Mouse (Mus musculus): Measurements from ENCODE around the gene Atxn7l3. TPM values are rescaled to one million over a fixed set of nuclear protein-coding genes. Genes with fewer than 3 reads are reported as not detected.

Atxn7l3 gene
- polyA plus RNA-seq, 1 experiment = 38.8 TPM

DNA sequence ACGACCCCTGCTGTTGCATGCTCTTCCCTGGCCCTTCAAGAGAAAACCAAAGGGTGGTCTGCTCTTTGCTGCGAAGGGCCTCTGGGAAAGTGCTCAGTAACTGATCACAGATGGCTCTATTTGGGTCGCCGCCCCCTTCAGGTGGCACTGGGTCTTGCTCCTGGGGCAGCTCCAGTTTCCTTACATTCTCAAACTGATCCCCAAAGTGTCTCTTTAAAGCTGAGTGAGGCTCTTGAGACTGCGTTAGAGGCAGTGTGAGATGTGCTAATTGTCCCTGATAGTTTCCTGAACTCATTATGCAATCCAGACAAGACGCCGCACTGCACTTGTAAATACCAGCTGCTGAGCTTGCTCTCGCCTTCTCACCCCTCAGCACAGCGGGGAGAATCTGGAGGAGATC, 38.9 kb downstream of the Atxn7l3 start:
- no peak for DNase-seq
- Histone ChIP-seq H3K4me1 (ENCODE audit: control insufficient read depth, insufficient read depth, low read length) (no peaks in the 10 kb centered on the region), H3K4me3 (replicated peaks; ENCODE audit: extremely low read depth, low read depth, low read length) (no peak overlapping the region)
- WGBS = 47% methylated on average over 9 of the region's 9 CpGs
- TF ChIP-seq CTCF (IDR thresholded peaks at IDR 0.05; ENCODE audit: insufficient read depth, low read length) (peak; percentile 19; the same call in 1 of the 2 replicates), POLR2A (IDR thresholded peaks at IDR 0.05; ENCODE audit: borderline replicate concordance, extremely low read depth, low read depth, low read length) (no peak)

DNA sequence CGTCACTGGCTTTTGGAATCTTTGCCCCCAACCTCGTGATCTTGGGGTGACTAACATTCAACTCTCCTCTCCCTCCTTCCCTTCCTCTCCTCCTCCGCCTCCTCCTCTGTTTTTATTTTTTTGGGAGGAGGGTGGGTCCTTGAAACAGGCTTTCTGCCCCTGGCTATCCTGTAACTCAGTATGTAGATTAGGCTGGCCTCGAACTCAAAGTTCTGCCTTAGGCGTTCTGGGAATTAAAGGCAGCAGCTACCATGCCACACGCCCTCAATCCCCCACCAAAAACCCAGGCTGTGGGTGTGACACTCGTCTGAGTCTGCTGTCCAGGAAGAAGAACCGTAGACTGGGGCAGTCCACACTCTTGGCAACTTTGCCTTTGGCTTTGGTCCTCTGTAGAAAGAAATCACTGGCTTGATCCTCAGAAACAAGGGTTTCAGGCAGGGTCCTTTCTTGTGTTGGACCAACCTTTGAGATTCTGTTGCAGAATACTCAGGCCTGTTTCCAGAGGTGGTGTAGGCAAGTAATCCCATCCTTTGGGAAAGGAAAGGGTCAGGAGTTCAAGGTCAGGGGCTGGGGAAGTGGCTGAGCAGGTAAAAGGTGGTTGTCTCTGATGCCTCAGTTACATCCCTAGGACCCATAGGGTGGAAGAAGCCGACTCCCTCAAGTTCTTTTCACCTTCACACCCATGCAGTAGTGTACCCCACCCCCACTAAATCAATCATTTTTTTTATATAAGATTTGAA, 46.9 kb downstream of the Atxn7l3 start:
- TF ChIP-seq CTCF (IDR thresholded peaks at IDR 0.05; ENCODE audit: insufficient read depth, low read length) (no peak), POLR2A (IDR thresholded peaks at IDR 0.05; ENCODE audit: borderline replicate concordance, extremely low read depth, low read depth, low read length) (no peak)
- Histone ChIP-seq H3K4me1 (ENCODE audit: control insufficient read depth, insufficient read depth, low read length) (peaks cover 2% of the 10 kb centered on the region; the same call in 1 of the 2 replicates), H3K4me3 (replicated peaks; ENCODE audit: extremely low read depth, low read depth, low read length) (no peak overlapping the region)
- WGBS = 14% methylated on average over 9 of the region's 9 CpGs
- DNase-seq = no peak

DNA sequence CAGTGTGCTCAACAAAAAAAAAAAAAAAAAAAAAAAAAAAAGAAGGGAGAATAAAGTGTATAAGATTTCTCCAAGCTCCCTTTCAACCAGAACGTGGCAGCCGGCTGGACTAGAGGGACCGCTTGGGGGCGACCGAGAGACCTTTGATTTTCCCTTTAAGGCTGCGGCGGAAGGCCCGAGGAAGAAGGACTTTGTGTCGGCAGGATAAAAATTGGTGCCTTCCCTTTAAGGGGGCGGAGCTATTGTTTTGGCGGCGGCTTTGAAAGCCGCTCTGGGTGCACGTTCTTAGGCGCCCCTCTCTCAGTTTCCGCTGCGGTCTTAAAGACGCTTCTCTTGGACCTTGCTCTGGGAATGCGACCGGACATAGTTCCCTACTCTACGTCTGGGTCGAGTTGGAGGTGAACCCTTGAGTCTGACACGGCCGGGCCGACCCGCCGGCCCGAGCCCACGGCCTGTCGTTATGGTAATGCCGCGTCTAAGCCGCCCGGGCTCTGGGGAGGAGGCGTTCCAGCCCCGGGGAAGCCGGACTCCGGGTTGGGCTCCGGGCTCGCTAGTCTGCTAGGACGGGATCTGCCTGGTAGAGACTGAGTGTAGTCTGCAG, 47.7 kb downstream of the Atxn7l3 start, which contains the start of gene BC030867:
BC030867 (plus strand) TSS at position 253 of the 601 bp plus-strand sequence.
- H3K4me1 ChIP-seq (ENCODE audit: control insufficient read depth, insufficient read depth, low read length) = peaks cover 2% of the 10 kb centered on the region; the same call in 1 of the 2 replicates
- peak within 1 kb of the TSS; percentile 57 for H3K4me3 ChIP-seq (replicated peaks; ENCODE audit: extremely low read depth, low read depth, low read length)
- under 1% methylated on average over 41 of the region's 41 CpGs for WGBS
- peak; percentile 90 for DNase-seq
- peak; percentile 66 for TF ChIP-seq CTCF (IDR thresholded peaks at IDR 0.05; ENCODE audit: insufficient read depth, low read length)
- no peak for TF ChIP-seq POLR2A (IDR thresholded peaks at IDR 0.05; ENCODE audit: borderline replicate concordance, extremely low read depth, low read depth, low read length)

- 90% methylated on average over 4 of the region's 4 CpGs for WGBS
- Histone ChIP-seq H3K4me3 (replicated peaks; ENCODE audit: extremely low read depth, low read depth, low read length) (no peak overlapping the region), H3K4me1 (ENCODE audit: control insufficient read depth, insufficient read depth, low read length) (peaks cover 2% of the 10 kb centered on the region; the same call in 1 of the 2 replicates)
- no peak for DNase-seq
- TF ChIP-seq POLR2A (IDR thresholded peaks at IDR 0.05; ENCODE audit: borderline replicate concordance, extremely low read depth, low read depth, low read length) = no peak
- TF ChIP-seq CTCF (IDR thresholded peaks at IDR 0.05; ENCODE audit: insufficient read depth, low read length) = no peak
Measured at GRCm38 (mm10) chr11:102246871-102247270, 49.6 kb downstream of the Atxn7l3 start.

DNA sequence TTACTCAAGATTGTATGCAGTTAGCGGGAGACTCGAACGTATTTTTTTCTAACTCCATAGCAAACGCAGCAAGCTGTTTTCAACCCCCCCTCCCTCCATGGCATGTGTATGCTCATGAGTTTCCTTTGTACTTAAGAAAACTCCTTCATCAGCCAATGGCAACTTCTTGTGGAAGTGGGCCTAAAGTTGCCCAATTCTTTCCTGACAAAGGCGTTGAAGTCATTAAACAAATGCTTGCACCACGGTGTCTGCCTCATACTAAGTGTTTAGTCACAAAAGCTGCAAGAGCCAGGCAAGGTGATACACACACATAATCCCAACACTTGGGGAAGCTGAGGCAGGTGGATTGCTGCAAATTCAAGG, 50.2 kb downstream of the Atxn7l3 start:
- Histone ChIP-seq H3K4me3 (replicated peaks; ENCODE audit: extremely low read depth, low read depth, low read length) (no peak overlapping the region), H3K4me1 (ENCODE audit: control insufficient read depth, insufficient read depth, low read length) (peaks cover 2% of the 10 kb centered on the region; the same call in 1 of the 2 replicates)
- DNase-seq = no peak
- no peak for TF ChIP-seq CTCF (IDR thresholded peaks at IDR 0.05; ENCODE audit: insufficient read depth, low read length)
- no peak for TF ChIP-seq POLR2A (IDR thresholded peaks at IDR 0.05; ENCODE audit: borderline replicate concordance, extremely low read depth, low read depth, low read length)
- 57% methylated on average over 6 of the region's 6 CpGs for WGBS

DNA sequence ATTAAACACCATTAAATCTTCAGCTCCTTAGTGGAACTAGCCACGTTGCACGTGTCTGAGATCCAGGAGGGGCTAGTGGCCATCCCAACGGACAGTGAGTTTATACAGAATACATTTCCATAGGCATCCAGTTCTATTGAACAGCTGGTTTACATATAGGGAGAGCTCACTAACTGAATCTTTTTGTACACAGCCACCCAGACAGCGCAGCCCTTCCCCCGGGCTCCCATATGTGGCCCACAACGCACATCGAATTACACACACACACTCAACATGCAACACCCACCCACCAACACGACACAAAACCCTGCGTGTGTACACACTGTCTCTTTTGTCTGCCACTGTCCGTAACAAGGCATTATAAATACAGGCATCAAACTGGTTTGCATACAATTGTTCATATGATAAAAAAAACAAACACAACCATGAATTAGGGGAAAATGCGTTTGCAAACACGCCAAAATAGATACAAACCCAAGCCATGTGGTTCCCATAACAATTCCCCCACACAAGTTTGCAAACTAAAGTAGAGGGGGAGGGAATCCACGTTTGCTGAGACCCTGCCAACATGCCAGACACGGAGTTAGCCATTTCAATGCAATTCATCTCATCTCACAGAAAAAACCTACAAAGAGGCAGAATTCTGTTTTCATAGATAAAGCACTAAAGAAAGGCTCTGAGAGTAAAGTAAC, 50.7 kb downstream of the Atxn7l3 start:
- Histone ChIP-seq H3K4me3 (replicated peaks; ENCODE audit: extremely low read depth, low read depth, low read length) (no peak overlapping the region), H3K4me1 (ENCODE audit: control insufficient read depth, insufficient read depth, low read length) (peaks cover 2% of the 10 kb centered on the region; the same call in 1 of the 2 replicates)
- WGBS = 54% methylated on average over 14 of the region's 14 CpGs
- TF ChIP-seq POLR2A (IDR thresholded peaks at IDR 0.05; ENCODE audit: borderline replicate concordance, extremely low read depth, low read depth, low read length) (no peak), CTCF (IDR thresholded peaks at IDR 0.05; ENCODE audit: insufficient read depth, low read length) (no peak)
- no peak for DNase-seq

DNA sequence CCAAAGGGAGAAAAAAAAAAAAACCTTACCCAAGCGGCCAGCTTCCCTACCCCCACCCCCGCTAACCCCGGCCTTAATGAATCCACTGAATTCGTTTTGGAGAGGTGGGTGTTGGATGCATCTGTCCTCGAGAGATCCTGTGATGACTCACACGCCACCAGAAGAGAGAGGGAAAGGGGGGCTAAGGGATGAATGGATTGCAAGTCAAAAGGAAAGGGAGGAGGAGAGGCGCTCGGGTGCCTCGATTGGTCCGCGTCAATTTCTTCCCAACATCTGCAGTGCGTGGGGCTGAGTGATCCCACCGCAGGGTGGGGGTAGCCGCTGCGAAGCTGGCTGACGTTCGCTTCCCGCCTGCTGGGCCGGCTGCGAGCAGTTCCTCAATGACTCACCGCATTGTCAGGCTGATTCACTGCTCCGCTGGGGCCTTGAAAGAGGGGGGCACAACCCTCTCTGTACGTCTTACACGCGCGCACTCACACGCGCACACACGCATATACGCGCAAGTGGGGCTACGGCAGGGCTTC, 51.4 kb downstream of the Atxn7l3 start:
- H3K4me1 ChIP-seq (ENCODE audit: control insufficient read depth, insufficient read depth, low read length) = peaks cover 2% of the 10 kb centered on the region; the same call in 1 of the 2 replicates
- TF ChIP-seq POLR2A (IDR thresholded peaks at IDR 0.05; ENCODE audit: borderline replicate concordance, extremely low read depth, low read depth, low read length) = no peak
- TF ChIP-seq CTCF (IDR thresholded peaks at IDR 0.05; ENCODE audit: insufficient read depth, low read length) = no peak
- H3K4me3 ChIP-seq (replicated peaks; ENCODE audit: extremely low read depth, low read depth, low read length) = peak overlapping the region; percentile 14
- peak; percentile 34 for DNase-seq
- WGBS = 1% methylated on average over 32 of the region's 32 CpGs

- TF ChIP-seq CTCF (IDR thresholded peaks at IDR 0.05; ENCODE audit: insufficient read depth, low read length) (no peak), POLR2A (IDR thresholded peaks at IDR 0.05; ENCODE audit: borderline replicate concordance, extremely low read depth, low read depth, low read length) (no peak)
- H3K4me1 ChIP-seq (ENCODE audit: control insufficient read depth, insufficient read depth, low read length) = no peaks in the 10 kb centered on the region
- H3K4me3 ChIP-seq (replicated peaks; ENCODE audit: extremely low read depth, low read depth, low read length) = no peak overlapping the region
- 58% methylated on average over 5 of the region's 5 CpGs for WGBS
- no peak for DNase-seq
Measured at GRCm38 (mm10) chr11:102241874-102242273, 54.6 kb downstream of the Atxn7l3 start.

DNA sequence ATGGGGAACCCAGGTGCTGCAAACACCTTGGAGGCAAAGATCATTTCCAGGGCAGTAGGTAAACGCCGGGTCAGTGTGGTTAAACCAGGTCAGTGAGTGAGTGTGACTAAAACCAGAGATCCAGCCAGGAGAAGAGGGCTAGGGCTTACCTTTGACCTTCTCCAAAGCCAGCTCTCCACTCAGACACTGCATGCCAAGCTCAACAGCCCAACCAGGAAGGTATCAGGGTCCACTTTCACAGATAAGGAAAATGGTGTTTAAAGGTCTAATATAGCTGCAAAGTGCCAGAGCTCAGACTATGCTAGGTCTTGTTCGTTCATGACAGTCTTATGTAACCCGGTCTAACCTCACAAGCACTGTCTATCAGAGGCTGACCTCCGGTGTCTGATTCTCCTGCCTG, 55.2 kb downstream of the Atxn7l3 start:
- H3K4me1 ChIP-seq (ENCODE audit: control insufficient read depth, insufficient read depth, low read length) = no peaks in the 10 kb centered on the region
- no peak for DNase-seq
- TF ChIP-seq POLR2A (IDR thresholded peaks at IDR 0.05; ENCODE audit: borderline replicate concordance, extremely low read depth, low read depth, low read length) = no peak
- no peak for TF ChIP-seq CTCF (IDR thresholded peaks at IDR 0.05; ENCODE audit: insufficient read depth, low read length)
- H3K4me3 ChIP-seq (replicated peaks; ENCODE audit: extremely low read depth, low read depth, low read length) = no peak overlapping the region
- WGBS = 75% methylated on average over 5 of the region's 5 CpGs

Data from lung, adult 2 months (tissue).